Mouse (Mus musculus) ES-E14 (cell line): Measurements from ENCODE around the gene Il13ra1.

Experiments
- HCFC1 ChIP-seq: IDR thresholded peaks from 2 replicates; pipeline ENCODE4 v1.6.1; 2012; ENCODE audit warnings: low read length, inconsistent platforms, borderline replicate concordance; ENCODE audit not compliant: insufficient read depth
- MAFK ChIP-seq: IDR thresholded peaks from 2 replicates; pipeline ENCODE4 v1.6.1; 2014; ENCODE audit warnings: mild to moderate bottlenecking, low read depth, low read length, inconsistent platforms; ENCODE audit not compliant: insufficient read depth
- ZNF384 ChIP-seq: IDR thresholded peaks from 2 replicates; pipeline ENCODE4 v1.6.1; 2012; ENCODE audit warnings: low read depth, low read length, inconsistent platforms

- TF ChIP-seq MAFK (no peak), ZNF384 (no peak), HCFC1 (no peak)
These were observed 10.6 kb upstream of the Il13ra1 start for GRCm38 (mm10) chrX:36101318-36101717.
